ENCODE assay signal across 9 mouse cellular contexts in the genomic region with DNA sequence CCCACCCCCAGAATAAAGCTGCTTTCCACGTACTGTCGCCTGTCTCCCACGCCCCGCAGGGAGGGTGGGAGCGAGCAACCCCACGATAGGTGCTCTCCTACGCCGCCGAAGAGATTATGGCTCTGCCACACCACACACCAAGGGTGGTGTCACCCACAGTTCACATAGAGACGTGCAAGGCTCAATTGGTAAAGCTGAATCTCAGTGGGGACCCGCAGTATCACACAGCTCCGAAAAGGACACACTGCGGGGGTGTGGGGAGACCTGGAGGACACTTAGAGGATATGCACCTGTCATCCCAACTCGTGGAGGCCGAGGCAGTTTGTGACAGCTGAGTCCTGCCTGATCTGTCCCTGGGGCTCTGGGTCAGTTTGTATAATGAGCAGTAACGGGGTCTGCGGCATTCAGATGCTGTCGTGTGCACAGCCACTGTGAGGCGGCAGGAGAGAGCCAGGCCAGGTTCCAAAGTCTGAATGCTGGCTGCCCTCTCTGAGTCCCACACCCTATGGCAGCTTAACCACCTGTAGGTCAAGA. TPM values are rescaled to one million over a fixed set of nuclear protein-coding genes. Genes with fewer than 3 reads are reported as not detected.
DNase-seq lines count a peak whose midpoint lies in the region; ATAC-seq lines count a peak whose summit lies in the region.
"Had no signal": no experiment of that assay in that cellular context is flagged by ENCODE, and none has a peak within 500 bp of the region (broad histone marks: within the 10 kb centered on the region; RNA-seq: fewer than 3 reads in every experiment).

No protein-coding gene starts in this region.

- H3K27me3 ChIP-seq in heart, embryonic 12.5 days (replicated peaks), result peaks cover 18% of the 10 kb centered on the region; the same call in 1 of the 2 replicates

- H3K27ac ChIP-seq in heart, embryonic 12.5 days (ENCODE audit: poor library complexity, severe bottlenecking), result peak overlapping the region; percentile 93

- H3K36me3 ChIP-seq in heart, embryonic 12.5 days, result peaks cover 26% of the 10 kb centered on the region

- WGBS in heart, embryonic 12.5 days, result 6% methylated on average over 19 of the region's 19 CpGs

- peak overlapping the region; percentile 89 for H3K4me2 ChIP-seq in heart, embryonic 12.5 days

- peaks cover 45% of the 10 kb centered on the region for H3K4me1 ChIP-seq in heart, embryonic 12.5 days (replicated peaks)

- H3K4me3 ChIP-seq in heart, embryonic 12.5 days, result peak overlapping the region; percentile 54

- no peaks in the 10 kb centered on the region for H3K9me3 ChIP-seq in heart, embryonic 12.5 days (replicated peaks)

- peak; percentile 51 to 58 for DNase-seq in layer of hippocampus, postnatal 36 days
- no peak for DNase-seq in layer of hippocampus, adult 8-10 months (ENCODE audit: low spot score in 2 of 2)
- DNase-seq in cerebellum, adult 8-10 months, result peak; percentile 64
- peak; percentile 60 for DNase-seq in kidney, postnatal 14 days
- DNase-seq in neural tube, embryonic 10.5 days (ENCODE audit: extremely low spot score, low spot score), result peak; percentile 57
- no peak for DNase-seq in left cerebral cortex, adult 11 months (ENCODE audit: low spot score)
- DNase-seq in left cerebral cortex, adult 9 months (ENCODE audit: low spot score in 2 of 2), result no peak

- H3K9ac ChIP-seq in heart, embryonic 12.5 days, result peak overlapping the region; percentile 84

- 0 out of 2 replicates have a peak, but pooled peaks have one; percentile 5 for ATAC-seq in heart, embryonic 12.5 days (ENCODE audit: insufficient number of reproducible peaks, low FRiP score)

RNA-seq across cellular contexts. Expression of a gene that starts 8.8 kb away (rescaled TPM):
- under 1 TPM; 0.20 to 0.25 TPM for total RNA-seq in layer of hippocampus, postnatal 36 days (2021)
- total RNA-seq in layer of hippocampus, adult 8-10 months (2022), result under 1 TPM in 1 of 4 experiments, not detected in 3; 0.57 TPM
- polyA plus RNA-seq in heart, embryonic 12.5 days (2016; fragmentation: Nextera tagmentation; extraction: Ambion mirVana), result 3.9 and 4.9 TPM in 2 replicates

RNA-seq across cellular contexts. Expression of a gene that starts 9.4 kb away (rescaled TPM):
- not detected for total RNA-seq in layer of hippocampus, postnatal 36 days (2021)
- total RNA-seq in layer of hippocampus, adult 8-10 months (2022), result not detected
- 0.18 TPM in 1 of 2 replicates, not detected in the other for polyA plus RNA-seq in heart, embryonic 12.5 days (2016; fragmentation: Nextera tagmentation; extraction: Ambion mirVana)
- total RNA-seq: layer of hippocampus, postnatal 10 days had no signal

RNA-seq across cellular contexts. Expression of a gene that starts 10.2 kb away (rescaled TPM):
- total RNA-seq in layer of hippocampus, postnatal 36 days (2021), result 10 to 100 TPM; 65.6 to 77.8 TPM
- total RNA-seq in layer of hippocampus, adult 8-10 months (2022), result 10 to 100 TPM; 57.1 to 69.8 (median 65.7) TPM
- polyA plus RNA-seq in heart, embryonic 12.5 days (2016; fragmentation: Nextera tagmentation; extraction: Ambion mirVana), result 62.8 and 69.0 TPM in 2 replicates

RNA-seq across cellular contexts. Expression of a gene that starts 16.6 kb away (rescaled TPM):
- total RNA-seq in layer of hippocampus, postnatal 36 days (2021), result 100 to 1,000 TPM; 868 to 892 TPM
- 100 to 1,000 TPM; 820 to 960 (median 855) TPM for total RNA-seq in layer of hippocampus, adult 8-10 months (2022)
- polyA plus RNA-seq in heart, embryonic 12.5 days (2016; fragmentation: Nextera tagmentation; extraction: Ambion mirVana), result 408 and 433 TPM in 2 replicates

RNA-seq across cellular contexts. Expression of a gene that starts 25.3 kb away (rescaled TPM):
- 10 to 100 TPM; 26.2 to 29.8 TPM for total RNA-seq in layer of hippocampus, postnatal 36 days (2021)
- total RNA-seq in layer of hippocampus, adult 8-10 months (2022), result 10 to 100 TPM; 27.0 to 35.1 (median 31.7) TPM
- polyA plus RNA-seq in heart, embryonic 12.5 days (2016; fragmentation: Nextera tagmentation; extraction: Ambion mirVana), result 36.0 and 36.1 TPM in 2 replicates

Comparison
In these comparisons a context has a peak if more than half of its experiments do, and no peak if none do; other contexts are left out.
1. DNase-seq: peak in layer of hippocampus, postnatal 36 days (2 of 2), cerebellum, adult 8-10 months (single experiment), kidney, postnatal 14 days (single experiment) and neural tube, embryonic 10.5 days (single experiment); none in layer of hippocampus, adult 8-10 months (0 of 2), left cerebral cortex, adult 11 months (single experiment) and left cerebral cortex, adult 9 months (0 of 2).